Mouse (Mus musculus): ENCODE data around the gene C530008M17Rik. TPM values are rescaled to one million over a fixed set of nuclear protein-coding genes. Genes with fewer than 3 reads are reported as not detected.

The C530008M17Rik gene
- polyA plus RNA-seq, 1 experiment from 2014 or later: 21.6 TPM

- no peaks in the 10 kb centered on the region for H3K9me3 ChIP-seq (ENCODE audit: control insufficient read depth, low read depth, low read length)
- no peak overlapping the region for H3K4me3 ChIP-seq (ENCODE audit: low read depth, low read length)
- no peak for ATAC-seq (ENCODE audit: insufficient number of reproducible peaks, insufficient read depth, low FRiP score, low read depth)
- no peak overlapping the region for H3K9ac ChIP-seq (replicated peaks; ENCODE audit: low read depth, low read length)
- H3K27me3 ChIP-seq (ENCODE audit: control insufficient read depth, insufficient read depth, low read length): no peaks in the 10 kb centered on the region
- no peaks in the 10 kb centered on the region for H3K4me1 ChIP-seq (ENCODE audit: control insufficient read depth, insufficient read depth, low read length)
- H3K4me2 ChIP-seq (replicated peaks; ENCODE audit: low read depth, low read length): no peak overlapping the region
- 92% methylated on average over 6 of the region's 6 CpGs for whole genome bisulfite sequencing
- H3K27ac ChIP-seq (ENCODE audit: low read length): no peak overlapping the region
- no peaks in the 10 kb centered on the region for H3K36me3 ChIP-seq (ENCODE audit: control insufficient read depth, insufficient read depth, low read length)
Measured at GRCm38 (mm10) chr5:76792720-76793119, 136.4 kb downstream of the C530008M17Rik start.

GRCm38 (mm10) chr5:76798043-76798442 lies 141.7 kb downstream of the C530008M17Rik start:
- WGBS: 86% methylated on average over 8 of the region's 8 CpGs
- Histone ChIP-seq H3K4me2 (replicated peaks; ENCODE audit: low read depth, low read length) (no peak overlapping the region), H3K36me3 (ENCODE audit: control insufficient read depth, insufficient read depth, low read length) (no peaks in the 10 kb centered on the region), H3K27me3 (ENCODE audit: control insufficient read depth, insufficient read depth, low read length) (no peaks in the 10 kb centered on the region), H3K9ac (replicated peaks; ENCODE audit: low read depth, low read length) (no peak overlapping the region), H3K9me3 (ENCODE audit: control insufficient read depth, low read depth, low read length) (no peaks in the 10 kb centered on the region), H3K27ac (ENCODE audit: low read length) (no peak overlapping the region), H3K4me1 (ENCODE audit: control insufficient read depth, insufficient read depth, low read length) (no peaks in the 10 kb centered on the region), H3K4me3 (ENCODE audit: low read depth, low read length) (no peak overlapping the region)
- ATAC-seq (ENCODE audit: insufficient number of reproducible peaks, insufficient read depth, low FRiP score, low read depth): no peak

DNA sequence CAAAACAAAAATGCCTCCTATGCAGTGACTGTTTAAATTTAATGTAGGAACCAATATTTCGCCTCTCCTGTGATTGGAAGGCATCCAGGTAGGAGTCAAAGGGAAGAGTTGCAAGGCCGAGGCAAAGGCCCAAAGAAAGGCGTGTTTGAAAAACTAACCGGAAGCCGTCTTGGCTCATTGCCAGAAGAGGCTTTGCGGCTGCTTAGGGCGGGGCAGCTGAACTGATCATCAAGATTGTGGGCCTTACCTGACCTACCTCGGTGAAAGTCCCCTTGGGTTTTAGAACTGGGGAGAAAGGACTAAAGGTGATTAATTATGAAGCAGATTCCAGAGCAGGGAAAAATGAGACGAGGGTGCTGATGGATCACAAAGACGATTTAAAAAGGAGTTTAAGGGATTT lies 143.2 kb downstream of the C530008M17Rik start:
- Histone ChIP-seq H3K9ac (replicated peaks; ENCODE audit: low read depth, low read length) (no peak overlapping the region), H3K4me1 (ENCODE audit: control insufficient read depth, insufficient read depth, low read length) (no peaks in the 10 kb centered on the region), H3K27ac (ENCODE audit: low read length) (no peak overlapping the region), H3K4me2 (replicated peaks; ENCODE audit: low read depth, low read length) (no peak overlapping the region), H3K9me3 (ENCODE audit: control insufficient read depth, low read depth, low read length) (no peaks in the 10 kb centered on the region), H3K27me3 (ENCODE audit: control insufficient read depth, insufficient read depth, low read length) (no peaks in the 10 kb centered on the region), H3K4me3 (ENCODE audit: low read depth, low read length) (no peak overlapping the region), H3K36me3 (ENCODE audit: control insufficient read depth, insufficient read depth, low read length) (no peaks in the 10 kb centered on the region)
- no peak for ATAC-seq (ENCODE audit: insufficient number of reproducible peaks, insufficient read depth, low FRiP score, low read depth)
- 29% methylated on average over 10 of the region's 10 CpGs for WGBS

GRCm38 (mm10) chr5:76809031-76809430 lies 152.7 kb downstream of the C530008M17Rik start:
- no peaks in the 10 kb centered on the region for H3K4me1 ChIP-seq (ENCODE audit: control insufficient read depth, insufficient read depth, low read length)
- H3K27ac ChIP-seq (ENCODE audit: low read length): no peak overlapping the region
- no peak overlapping the region for H3K4me2 ChIP-seq (replicated peaks; ENCODE audit: low read depth, low read length)
- H3K9me3 ChIP-seq (ENCODE audit: control insufficient read depth, low read depth, low read length): no peaks in the 10 kb centered on the region
- H3K4me3 ChIP-seq (ENCODE audit: low read depth, low read length): no peak overlapping the region
- ATAC-seq (ENCODE audit: insufficient number of reproducible peaks, insufficient read depth, low FRiP score, low read depth): no peak
- no peaks in the 10 kb centered on the region for H3K36me3 ChIP-seq (ENCODE audit: control insufficient read depth, insufficient read depth, low read length)
- H3K27me3 ChIP-seq (ENCODE audit: control insufficient read depth, insufficient read depth, low read length): no peaks in the 10 kb centered on the region
- 79% methylated on average over 6 of the region's 6 CpGs for WGBS
- H3K9ac ChIP-seq (replicated peaks; ENCODE audit: low read depth, low read length): no peak overlapping the region

DNA sequence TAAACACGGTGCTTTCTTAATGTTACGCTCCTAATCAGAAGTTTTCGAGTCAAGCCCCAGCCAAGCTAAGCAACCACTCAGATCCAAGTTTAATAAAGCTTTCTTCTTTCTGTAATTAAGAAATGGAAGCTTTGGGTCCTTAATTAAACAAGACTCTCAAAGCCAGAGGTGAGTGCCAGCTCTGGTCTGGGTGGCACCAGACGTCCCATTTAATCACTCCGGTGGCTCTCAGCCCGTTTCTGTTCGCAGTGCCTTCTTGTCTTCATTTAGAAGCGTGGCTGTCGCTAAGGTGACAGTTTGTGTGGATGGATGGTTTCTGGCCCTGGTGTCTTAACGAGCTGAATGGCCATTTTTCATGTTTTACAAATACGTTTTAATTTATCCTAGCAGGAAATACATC lies 158.7 kb downstream of the C530008M17Rik start:
- H3K4me1 ChIP-seq (ENCODE audit: control insufficient read depth, insufficient read depth, low read length): no peaks in the 10 kb centered on the region
- 60% methylated on average over 11 of the region's 11 CpGs for WGBS
- H3K27me3 ChIP-seq (ENCODE audit: control insufficient read depth, insufficient read depth, low read length): no peaks in the 10 kb centered on the region
- H3K4me2 ChIP-seq (replicated peaks; ENCODE audit: low read depth, low read length): no peak overlapping the region
- H3K9me3 ChIP-seq (ENCODE audit: control insufficient read depth, low read depth, low read length): no peaks in the 10 kb centered on the region
- H3K9ac ChIP-seq (replicated peaks; ENCODE audit: low read depth, low read length): no peak overlapping the region
- no peak for ATAC-seq (ENCODE audit: insufficient number of reproducible peaks, insufficient read depth, low FRiP score, low read depth)
- H3K36me3 ChIP-seq (ENCODE audit: control insufficient read depth, insufficient read depth, low read length): no peaks in the 10 kb centered on the region
- H3K27ac ChIP-seq (ENCODE audit: low read length): no peak overlapping the region
- H3K4me3 ChIP-seq (ENCODE audit: low read depth, low read length): no peak overlapping the region

DNA sequence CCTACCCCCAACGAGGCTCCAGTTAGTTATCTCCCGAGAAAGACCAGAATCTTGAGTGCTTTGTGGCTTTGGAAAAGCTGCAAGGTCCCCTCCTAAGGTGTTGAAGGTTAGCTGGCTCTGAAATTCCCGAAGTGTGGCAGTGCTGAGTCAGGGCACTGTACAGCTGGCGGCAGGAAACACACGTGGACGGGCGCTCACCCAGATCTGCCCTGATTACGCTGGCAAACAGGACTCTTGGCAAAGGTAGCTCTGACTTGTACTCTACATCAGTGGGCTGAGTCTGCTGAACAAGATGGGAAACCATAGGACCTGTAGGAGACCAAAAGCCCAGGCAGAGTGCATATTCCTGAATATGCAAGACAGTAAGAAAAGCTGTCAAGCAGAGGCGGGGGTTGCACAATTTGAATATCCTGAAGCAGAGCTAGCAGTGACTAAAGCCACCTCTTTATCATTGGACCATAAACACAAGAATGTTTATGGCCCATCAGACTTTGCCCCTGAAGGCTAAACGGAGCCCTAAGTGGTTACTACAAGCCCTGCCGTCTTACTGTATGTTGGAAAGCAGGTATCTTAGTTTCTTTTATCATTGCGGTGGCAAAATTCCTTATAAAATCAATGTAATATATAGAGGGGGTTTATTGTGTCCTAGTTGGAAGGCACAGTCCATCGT lies 159.6 kb downstream of the C530008M17Rik start:
- Histone ChIP-seq H3K4me2 (replicated peaks; ENCODE audit: low read depth, low read length) (no peak overlapping the region), H3K9me3 (ENCODE audit: control insufficient read depth, low read depth, low read length) (no peaks in the 10 kb centered on the region), H3K36me3 (ENCODE audit: control insufficient read depth, insufficient read depth, low read length) (no peaks in the 10 kb centered on the region), H3K9ac (replicated peaks; ENCODE audit: low read depth, low read length) (no peak overlapping the region), H3K4me1 (ENCODE audit: control insufficient read depth, insufficient read depth, low read length) (no peaks in the 10 kb centered on the region), H3K27ac (ENCODE audit: low read length) (no peak overlapping the region), H3K4me3 (ENCODE audit: low read depth, low read length) (no peak overlapping the region), H3K27me3 (ENCODE audit: control insufficient read depth, insufficient read depth, low read length) (no peaks in the 10 kb centered on the region)
- WGBS: 67% methylated on average over 13 of the region's 13 CpGs
- ATAC-seq (ENCODE audit: insufficient number of reproducible peaks, insufficient read depth, low FRiP score, low read depth): no peak

GRCm38 (mm10) chr5:76816748-76817147 lies 160.4 kb downstream of the C530008M17Rik start:
- Histone ChIP-seq H3K4me3 (ENCODE audit: low read depth, low read length) (no peak overlapping the region), H3K4me2 (replicated peaks; ENCODE audit: low read depth, low read length) (no peak overlapping the region), H3K4me1 (ENCODE audit: control insufficient read depth, insufficient read depth, low read length) (no peaks in the 10 kb centered on the region), H3K9ac (replicated peaks; ENCODE audit: low read depth, low read length) (no peak overlapping the region), H3K27ac (ENCODE audit: low read length) (no peak overlapping the region), H3K9me3 (ENCODE audit: control insufficient read depth, low read depth, low read length) (no peaks in the 10 kb centered on the region), H3K36me3 (ENCODE audit: control insufficient read depth, insufficient read depth, low read length) (no peaks in the 10 kb centered on the region), H3K27me3 (ENCODE audit: control insufficient read depth, insufficient read depth, low read length) (no peaks in the 10 kb centered on the region)
- ATAC-seq (ENCODE audit: insufficient number of reproducible peaks, insufficient read depth, low FRiP score, low read depth): no peak
- 78% methylated on average over 5 of the region's 5 CpGs for WGBS

DNA sequence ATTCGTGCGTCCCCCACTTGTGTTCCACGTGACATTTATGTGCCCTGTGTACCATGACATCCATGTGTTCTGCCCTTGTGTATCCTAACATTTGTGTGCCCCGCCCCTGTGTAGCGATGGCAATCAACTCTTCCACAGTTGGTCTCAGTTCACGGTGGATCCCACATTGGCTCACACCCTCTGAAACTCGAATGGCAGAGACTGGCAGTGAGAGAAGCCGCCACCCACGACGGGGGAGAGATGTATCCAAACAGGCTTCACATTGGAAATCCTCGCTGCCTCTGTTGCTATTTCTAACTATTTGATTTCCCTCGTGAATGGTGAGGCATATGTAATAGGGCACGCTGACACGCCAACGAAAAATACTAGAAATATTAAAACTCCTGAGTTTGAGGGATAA lies 161.4 kb downstream of the C530008M17Rik start:
- no peak overlapping the region for H3K4me3 ChIP-seq (ENCODE audit: low read depth, low read length)
- ATAC-seq (ENCODE audit: insufficient number of reproducible peaks, insufficient read depth, low FRiP score, low read depth): no peak
- WGBS: 89% methylated on average over 15 of the region's 15 CpGs
- no peaks in the 10 kb centered on the region for H3K36me3 ChIP-seq (ENCODE audit: control insufficient read depth, insufficient read depth, low read length)
- H3K9me3 ChIP-seq (ENCODE audit: control insufficient read depth, low read depth, low read length): no peaks in the 10 kb centered on the region
- H3K9ac ChIP-seq (replicated peaks; ENCODE audit: low read depth, low read length): no peak overlapping the region
- H3K27me3 ChIP-seq (ENCODE audit: control insufficient read depth, insufficient read depth, low read length): no peaks in the 10 kb centered on the region
- no peak overlapping the region for H3K4me2 ChIP-seq (replicated peaks; ENCODE audit: low read depth, low read length)
- no peak overlapping the region for H3K27ac ChIP-seq (ENCODE audit: low read length)
- H3K4me1 ChIP-seq (ENCODE audit: control insufficient read depth, insufficient read depth, low read length): no peaks in the 10 kb centered on the region

DNA sequence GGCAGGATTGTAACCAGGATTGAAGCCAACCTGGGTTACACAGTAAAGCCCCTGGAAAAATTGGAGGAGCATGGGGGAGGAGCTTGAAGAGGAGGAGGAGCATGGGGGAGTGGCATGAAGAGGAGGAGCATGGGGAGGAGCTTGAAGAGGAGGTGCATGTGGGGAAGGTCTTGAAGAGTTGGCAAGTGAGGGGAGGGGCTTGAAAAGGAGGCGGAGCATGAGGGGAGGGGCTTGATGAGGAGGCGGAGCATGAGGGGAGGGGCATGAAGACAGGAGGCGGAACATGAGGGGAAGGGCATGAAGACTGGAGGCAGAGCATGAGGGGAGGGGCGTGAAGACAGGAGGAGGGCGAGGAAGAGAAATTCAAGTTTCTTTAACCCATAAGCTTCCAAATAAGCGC lies 162.5 kb downstream of the C530008M17Rik start:
- Histone ChIP-seq H3K4me3 (ENCODE audit: low read depth, low read length) (no peak overlapping the region), H3K4me2 (replicated peaks; ENCODE audit: low read depth, low read length) (no peak overlapping the region), H3K27me3 (ENCODE audit: control insufficient read depth, insufficient read depth, low read length) (no peaks in the 10 kb centered on the region), H3K9me3 (ENCODE audit: control insufficient read depth, low read depth, low read length) (no peaks in the 10 kb centered on the region), H3K36me3 (ENCODE audit: control insufficient read depth, insufficient read depth, low read length) (no peaks in the 10 kb centered on the region), H3K4me1 (ENCODE audit: control insufficient read depth, insufficient read depth, low read length) (no peaks in the 10 kb centered on the region), H3K9ac (replicated peaks; ENCODE audit: low read depth, low read length) (no peak overlapping the region), H3K27ac (ENCODE audit: low read length) (no peak overlapping the region)
- 74% methylated on average over 6 of the region's 6 CpGs for WGBS
- no peak for ATAC-seq (ENCODE audit: insufficient number of reproducible peaks, insufficient read depth, low FRiP score, low read depth)

All from stomach, embryonic 14.5 days (tissue).